Mouse (Mus musculus): ENCODE data around the gene Arrdc5.
A peak's percentile ranks its signal among the peaks of the same experiment; 100 is the strongest.
"Not testable (repeated sequence)": the region's sequence is repeated elsewhere in the genome, so short reads cannot be mapped to it uniquely, and the experiment has no call there.

Arrdc5 gene

DNA sequence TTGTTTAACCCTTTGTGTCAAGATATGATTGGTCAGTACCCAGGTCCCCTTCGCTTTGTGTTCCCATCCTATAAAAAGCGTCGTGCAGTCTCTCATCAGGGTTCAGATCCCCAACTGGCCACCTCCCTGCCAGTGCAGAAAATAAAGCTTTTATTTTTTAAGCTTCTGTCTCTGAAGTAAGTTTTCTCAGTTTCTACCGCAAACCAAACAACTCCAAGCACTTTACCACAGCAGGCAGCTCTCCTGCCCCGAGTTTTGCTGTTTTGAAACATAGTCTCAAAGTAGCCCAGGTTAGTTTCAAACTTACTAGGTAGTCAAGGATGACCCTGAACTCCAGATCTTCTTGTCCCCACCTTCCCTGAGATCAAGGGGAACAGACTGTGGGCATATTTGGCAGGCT lies 21.7 kb downstream of the Arrdc5 start:
- DNase-seq (ENCODE audit: low read depth, low spot score): no peak

GRCm38 (mm10) chr17:56277567-56277893 lies 22.6 kb downstream of the Arrdc5 start:
- DNase-seq (ENCODE audit: low read depth, low spot score): no peak

DNA sequence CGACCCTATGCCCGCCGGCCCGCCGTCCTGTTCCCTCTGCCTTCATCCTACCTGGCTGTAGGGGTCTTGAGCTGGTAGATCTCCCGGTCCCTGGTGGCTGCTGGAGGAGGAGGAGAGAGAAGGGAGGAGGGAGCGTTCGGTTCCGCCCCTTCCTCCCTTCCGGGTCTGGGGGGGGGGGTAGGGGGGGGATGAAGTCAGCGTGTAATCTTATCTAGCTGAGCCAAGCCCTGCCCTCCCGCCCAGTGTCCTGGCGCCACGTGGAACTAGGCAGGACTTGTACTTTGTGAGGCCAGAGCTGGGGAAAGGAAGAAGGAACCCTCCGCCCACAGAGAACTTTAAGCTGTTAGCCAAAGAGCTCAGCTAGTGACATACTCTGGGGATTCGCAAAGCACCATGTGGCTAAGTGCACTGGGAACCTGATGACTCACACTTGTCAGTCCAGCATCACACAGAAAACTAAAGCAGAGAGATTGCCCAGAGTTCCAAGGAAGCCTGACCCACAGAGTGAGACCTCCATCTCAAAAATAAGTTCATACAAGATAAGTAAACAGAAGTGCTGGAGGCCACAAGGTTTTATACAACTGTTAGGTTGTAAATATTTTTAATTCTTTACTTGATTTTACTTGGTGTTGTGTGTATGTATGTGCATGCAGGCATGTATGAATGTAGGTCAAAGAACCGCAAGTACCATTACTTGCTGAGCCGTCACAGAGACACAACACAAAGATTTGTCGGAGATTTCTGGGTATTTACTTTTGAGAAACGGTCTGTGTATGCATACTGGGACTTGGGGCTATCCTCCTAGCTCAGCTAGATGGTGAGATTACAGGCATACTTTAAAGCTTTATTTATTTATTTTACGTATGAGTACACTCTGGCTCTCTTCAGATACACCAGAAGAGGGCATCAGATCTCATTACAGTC lies 23.2 kb downstream of the Arrdc5 start, which contains the start of gene Ticam1:
Gene Ticam1, minus strand, starts transcription at position 144 of the 924 bp plus-strand sequence.
- peak; percentile 81 for DNase-seq (ENCODE audit: low read depth, low spot score)

DNA sequence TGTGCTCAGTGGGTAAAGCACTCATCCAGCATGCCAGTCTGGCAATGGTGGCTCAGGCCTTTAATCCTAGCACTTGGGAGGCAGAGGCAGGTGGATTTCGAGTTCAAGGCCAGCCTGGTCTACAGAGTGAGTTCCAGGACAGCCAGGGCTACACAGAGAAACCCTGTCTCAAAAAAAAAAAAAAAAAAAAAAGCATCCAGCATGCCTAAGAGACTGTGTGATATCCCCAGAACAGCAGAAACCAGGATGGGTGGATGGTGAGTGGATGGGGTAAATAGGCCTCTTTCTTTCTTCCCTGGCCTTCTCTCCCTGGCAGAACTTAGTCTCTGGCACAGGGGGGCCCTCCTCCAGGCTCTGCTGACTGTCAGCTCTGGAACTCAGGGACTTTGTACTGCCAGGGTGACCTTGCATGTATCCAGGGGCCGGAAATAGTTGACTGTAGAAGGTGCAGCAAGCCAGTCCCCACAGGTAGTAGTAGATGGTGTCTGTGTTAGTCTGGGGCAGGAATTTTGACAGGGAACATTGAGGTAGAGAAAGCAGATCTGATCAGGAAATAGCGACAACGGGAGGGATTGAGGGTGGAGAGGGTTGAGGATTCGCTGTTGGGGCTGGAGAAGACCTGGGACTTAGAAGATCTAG lies 24.1 kb downstream of the Arrdc5 start:
- no peak for DNase-seq (ENCODE audit: low read depth, low spot score)

GRCm38 (mm10) chr17:56273986-56274385 lies 26.1 kb downstream of the Arrdc5 start:
- no peak for DNase-seq (ENCODE audit: low read depth, low spot score)

DNA sequence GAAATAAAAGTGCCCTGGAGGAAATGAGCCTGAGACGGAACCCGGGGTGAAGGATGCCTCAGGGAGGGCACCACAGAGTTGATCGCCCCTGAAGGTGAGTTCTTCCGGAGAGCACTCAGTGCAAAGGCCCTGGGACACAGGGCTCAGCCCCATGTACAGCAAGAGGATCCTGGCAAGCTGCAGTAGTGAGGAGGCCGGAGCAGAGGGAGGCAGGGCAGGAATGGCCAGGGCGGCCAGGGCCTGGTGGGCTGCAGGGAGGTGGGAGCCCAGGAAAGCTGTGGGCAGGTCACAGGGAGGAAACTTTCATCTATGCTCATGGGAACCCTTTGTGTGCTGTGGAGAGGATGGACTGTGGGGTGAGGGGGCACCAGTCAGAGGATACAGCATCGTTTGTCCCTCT lies 26.6 kb downstream of the Arrdc5 start:
- no peak for DNase-seq (ENCODE audit: low read depth, low spot score)

GRCm38 (mm10) chr17:56272644-56273043 lies 27.4 kb downstream of the Arrdc5 start:
- DNase-seq (ENCODE audit: low read depth, low spot score): no peak

DNA sequence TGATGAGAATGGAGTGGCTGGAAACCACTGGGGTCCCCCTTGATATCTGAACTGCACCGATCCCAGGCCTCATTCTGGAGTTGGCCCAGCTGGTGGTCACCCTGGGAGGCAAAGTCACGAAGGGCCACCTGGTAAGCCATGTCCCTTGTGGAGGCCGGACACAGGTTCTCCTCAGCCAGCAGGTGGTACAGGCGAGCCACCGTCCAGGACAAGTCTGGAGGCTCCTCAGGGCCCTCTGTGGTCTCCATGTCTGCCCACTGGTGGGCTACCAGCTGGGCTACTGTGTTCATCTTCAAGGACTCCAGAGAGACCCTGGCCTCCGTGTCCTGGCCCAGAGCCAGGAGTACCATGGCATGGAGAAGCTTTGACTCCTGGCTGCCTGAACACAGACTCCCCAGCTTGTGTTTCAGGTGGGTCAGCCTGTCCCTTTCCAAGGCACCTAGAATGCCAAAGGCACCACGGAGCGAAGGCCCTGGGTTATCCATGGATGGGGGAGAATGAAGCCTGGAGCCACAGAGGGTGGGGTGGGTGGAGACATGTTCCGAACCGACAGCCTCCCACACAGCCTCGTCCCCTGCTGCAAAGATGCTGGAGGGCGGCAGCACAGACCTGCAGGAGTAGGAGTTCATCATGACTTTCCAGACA lies 28.4 kb downstream of the Arrdc5 start:
- no peak for DNase-seq (ENCODE audit: low read depth, low spot score)

DNA sequence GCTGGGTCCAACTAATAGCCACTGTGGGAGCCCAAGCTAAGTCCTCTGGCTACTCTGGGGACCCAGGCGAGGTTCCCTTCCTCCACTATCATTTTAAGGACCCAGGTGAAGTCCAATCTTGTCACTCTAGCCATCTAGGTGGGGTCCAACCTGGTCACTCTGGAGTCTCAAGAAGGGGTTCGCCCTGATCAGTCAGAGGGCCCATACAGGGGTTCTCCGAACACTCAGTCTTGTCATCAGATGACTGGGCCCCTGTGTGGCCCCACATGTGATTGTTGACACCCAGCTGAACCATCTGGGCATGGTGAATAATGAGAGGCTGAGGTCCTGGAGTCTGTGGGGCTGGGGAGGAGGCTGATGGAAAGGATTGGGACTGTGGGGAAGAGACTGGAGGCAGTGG lies 30.3 kb downstream of the Arrdc5 start:
- DNase-seq (ENCODE audit: low read depth, low spot score): no peak

DNA sequence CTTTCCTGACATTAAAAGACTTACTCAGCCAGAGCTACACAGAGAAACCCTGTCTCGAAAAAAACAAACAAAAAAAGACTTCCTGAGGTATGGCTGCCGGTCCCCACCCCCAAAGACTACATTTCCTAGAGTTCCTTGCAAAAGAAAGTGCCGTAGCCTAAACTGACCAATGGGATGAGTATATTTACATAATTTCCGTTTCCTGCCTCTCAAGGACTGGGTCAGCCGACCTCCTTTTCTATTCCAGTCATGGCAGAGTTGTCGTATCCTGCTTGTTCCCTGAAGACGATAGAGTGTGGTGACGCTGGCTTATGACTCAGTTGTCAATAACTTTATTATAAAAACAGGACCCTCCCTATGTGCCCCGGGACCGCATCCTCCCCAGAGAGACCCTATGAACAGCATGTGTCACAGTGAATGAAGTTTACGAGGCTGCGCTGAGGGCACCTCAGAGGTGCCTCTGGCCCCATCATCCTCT lies 30.9 kb downstream of the Arrdc5 start:
- no peak for DNase-seq (ENCODE audit: low read depth, low spot score)

- no peak for DNase-seq (ENCODE audit: low read depth, low spot score)
These were observed 33.8 kb downstream of the Arrdc5 start for GRCm38 (mm10) chr17:56266271-56266670.

DNA sequence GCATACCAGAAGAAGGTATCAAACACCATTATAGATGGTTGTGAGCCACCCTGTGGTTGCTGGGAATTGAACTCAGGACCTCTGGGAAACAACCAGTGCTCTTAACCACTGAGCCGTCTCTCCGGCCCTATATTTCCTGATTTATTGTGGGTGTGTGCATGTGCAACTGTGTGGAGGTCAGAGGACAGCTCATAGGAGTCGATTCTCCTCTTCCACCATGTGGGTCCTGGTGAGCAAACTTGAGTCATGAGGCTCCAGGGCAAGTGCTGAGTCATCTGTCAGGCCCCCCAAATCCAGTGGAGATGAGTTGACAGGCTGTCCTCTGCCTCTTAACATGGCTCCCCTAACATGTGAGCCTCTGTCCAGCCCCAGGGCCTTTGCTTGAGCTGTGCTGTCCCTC lies 34.2 kb downstream of the Arrdc5 start:
- DNase-seq (ENCODE audit: low read depth, low spot score): no peak

GRCm38 (mm10) chr17:56265011-56265410 lies 35.1 kb downstream of the Arrdc5 start:
- DNase-seq (ENCODE audit: low read depth, low spot score): no peak

- no peak for DNase-seq (ENCODE audit: low read depth, low spot score)
These were observed 36.1 kb downstream of the Arrdc5 start for GRCm38 (mm10) chr17:56264020-56264419.

- DNase-seq (ENCODE audit: low read depth, low spot score): no peak
These were observed 37.4 kb downstream of the Arrdc5 start for GRCm38 (mm10) chr17:56262645-56263094.

DNA sequence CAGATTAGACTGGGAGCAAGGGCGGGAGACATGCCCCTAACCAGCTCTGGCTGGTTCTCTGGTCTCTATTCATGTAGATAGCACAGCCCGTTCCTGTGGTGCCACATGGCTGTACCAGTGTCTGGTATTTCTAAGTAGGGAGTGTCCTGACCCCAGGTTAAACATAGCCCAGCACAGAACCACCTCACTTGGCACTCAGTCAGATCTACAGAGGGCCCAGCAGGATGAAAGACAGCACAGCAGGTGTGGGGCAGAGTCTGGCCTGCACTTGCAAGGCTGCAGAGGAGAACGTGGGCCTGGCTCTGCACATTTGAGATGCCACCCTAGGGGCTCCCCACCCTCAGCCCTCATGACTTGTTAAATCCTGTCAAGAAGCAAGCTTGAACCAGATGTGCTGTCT lies 38.9 kb downstream of the Arrdc5 start:
- no peak for DNase-seq (ENCODE audit: low read depth, low spot score)

GRCm38 (mm10) chr17:56259301-56260037 lies 40.6 kb downstream of the Arrdc5 start:
- no peak for DNase-seq (ENCODE audit: low read depth, low spot score)

DNA sequence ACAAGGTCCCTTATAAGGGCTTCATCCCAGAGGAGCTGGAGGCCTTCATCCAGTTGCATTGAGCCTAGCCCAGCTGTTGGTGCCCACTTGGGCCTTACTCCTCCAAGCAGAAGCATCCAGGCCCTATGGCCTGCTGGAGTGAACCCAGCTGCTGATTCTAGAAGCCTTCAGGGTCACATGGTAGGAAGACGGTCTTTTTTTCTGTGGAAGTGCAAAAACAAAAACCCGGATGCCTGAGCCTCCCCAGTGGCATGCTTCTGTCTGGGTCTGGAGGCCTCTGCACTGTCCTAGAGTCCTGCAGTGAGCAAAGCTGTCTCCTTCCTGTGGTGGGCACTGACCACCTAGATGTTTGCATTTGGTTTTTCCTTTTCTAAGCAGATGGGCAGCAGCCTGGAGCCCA lies 41.3 kb downstream of the Arrdc5 start:
- DNase-seq (ENCODE audit: low read depth, low spot score): not testable (repeated sequence)

GRCm38 (mm10) chr17:56258269-56258668 lies 41.8 kb downstream of the Arrdc5 start:
- DNase-seq (ENCODE audit: low read depth, low spot score): not testable (repeated sequence)

DNA sequence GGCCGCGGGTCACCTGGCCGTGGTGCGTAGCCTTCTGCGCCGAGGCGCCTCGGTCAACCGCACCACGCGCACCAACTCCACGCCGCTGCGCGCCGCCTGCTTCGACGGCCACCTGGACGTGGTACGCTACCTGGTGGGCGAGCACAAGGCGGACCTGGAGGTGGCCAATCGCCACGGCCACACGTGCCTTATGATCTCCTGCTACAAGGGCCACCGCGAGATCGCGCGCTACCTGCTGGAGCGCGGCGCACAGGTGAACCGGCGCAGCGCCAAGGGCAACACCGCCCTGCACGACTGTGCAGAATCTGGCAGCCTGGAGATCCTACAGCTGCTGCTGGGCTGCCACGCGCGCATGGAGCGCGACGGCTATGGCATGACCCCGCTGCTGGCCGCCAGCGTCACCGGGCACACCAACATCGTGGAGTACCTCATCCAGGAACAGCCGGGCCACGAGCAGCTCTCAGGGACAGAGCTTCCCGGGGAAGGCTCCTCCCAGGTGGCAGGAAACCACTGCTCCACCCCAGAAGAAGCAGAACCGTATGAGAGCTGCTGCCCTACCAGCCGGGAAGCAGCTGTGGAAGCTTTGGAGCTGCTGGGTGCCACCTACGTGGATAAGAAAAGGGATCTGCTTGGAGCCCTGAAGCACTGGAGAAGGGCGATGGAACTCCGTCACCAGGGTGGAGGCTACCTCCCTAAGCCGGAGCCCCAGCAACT lies 42.7 kb downstream of the Arrdc5 start:
- no peak for DNase-seq (ENCODE audit: low read depth, low spot score)
